Mouse (Mus musculus): ENCODE results near the gene Slc35a1. TPM values are rescaled to one million over a fixed set of nuclear protein-coding genes. Genes with fewer than 3 reads are reported as not detected.
"Not testable (repeated sequence)": the region's sequence is repeated elsewhere in the genome, so short reads cannot be mapped to it uniquely, and the experiment has no call there.

The Slc35a1 gene
- 10 to 100 TPM; 20.8 to 26.3 TPM for total RNA-seq (2021)

DNA sequence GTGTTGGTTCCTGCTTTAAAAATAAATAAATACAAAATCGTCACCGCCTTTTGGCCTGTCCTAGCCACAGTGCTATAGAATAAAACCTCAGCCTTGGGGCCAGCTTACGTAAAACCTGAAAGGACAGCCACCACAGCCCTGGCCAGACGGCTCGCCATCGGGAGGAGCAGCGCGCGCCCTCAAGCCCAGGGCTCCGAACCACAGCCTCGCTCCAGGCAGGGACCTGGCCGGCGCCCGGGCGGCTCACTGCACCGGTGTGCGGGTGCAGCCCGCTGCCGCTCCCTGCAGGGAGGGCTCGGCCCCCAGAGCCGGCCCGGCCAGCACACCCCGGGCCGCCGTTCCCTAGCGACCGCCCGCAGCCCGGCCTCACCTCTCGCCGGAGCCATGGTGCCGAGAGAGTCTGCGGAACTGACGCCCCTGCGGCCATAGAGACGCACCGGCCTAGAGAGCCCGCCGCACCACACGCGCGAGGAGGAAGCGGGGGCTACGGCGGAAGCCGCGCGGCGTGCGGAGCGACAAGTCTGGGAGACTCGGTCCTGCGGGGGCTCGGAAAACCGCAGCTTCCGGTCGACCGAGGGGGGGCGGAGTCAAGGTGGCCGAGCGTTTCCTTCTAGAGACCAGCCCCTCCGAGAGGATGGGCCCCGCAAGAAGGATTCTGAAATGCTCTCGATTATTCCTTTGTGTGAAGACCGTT is at the start of gene Slc35a1:
Slc35a1 (minus strand) TSS at position 565 of the 694 bp plus-strand sequence.
- intact Hi-C loops (cut with DNase I): loop anchor here (1.0 to 10.0 kb wide), 4 partner anchors 72 to 238 kb away; partner anchors contain the start of gene Smim8
- DNase-seq (ENCODE audit: low spot score in 2 of 2): peak; percentile 94 to 98

DNA sequence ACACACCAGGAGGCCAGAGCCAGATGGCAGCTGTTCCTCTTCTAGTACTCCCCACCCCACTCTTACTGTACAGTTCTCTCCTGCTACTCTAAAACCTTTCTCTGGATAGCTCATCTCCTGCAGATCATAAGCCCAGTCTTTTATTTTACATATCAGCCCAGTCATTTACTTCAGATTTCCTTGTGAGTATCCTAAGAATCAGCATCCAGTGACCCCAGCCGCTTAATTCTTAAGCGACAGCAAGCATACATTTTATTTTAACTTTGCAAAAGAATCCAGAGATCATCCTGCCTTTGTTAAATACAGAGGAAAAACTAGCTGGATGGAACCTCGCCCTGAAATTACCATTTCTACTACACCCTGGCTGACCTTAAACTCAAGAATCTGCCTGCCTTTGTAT is 47.2 kb upstream of the Slc35a1 start:
- no peak for DNase-seq (ENCODE audit: low spot score in 2 of 2)
- intact Hi-C loops (cut with DNase I): no loop called here

DNA sequence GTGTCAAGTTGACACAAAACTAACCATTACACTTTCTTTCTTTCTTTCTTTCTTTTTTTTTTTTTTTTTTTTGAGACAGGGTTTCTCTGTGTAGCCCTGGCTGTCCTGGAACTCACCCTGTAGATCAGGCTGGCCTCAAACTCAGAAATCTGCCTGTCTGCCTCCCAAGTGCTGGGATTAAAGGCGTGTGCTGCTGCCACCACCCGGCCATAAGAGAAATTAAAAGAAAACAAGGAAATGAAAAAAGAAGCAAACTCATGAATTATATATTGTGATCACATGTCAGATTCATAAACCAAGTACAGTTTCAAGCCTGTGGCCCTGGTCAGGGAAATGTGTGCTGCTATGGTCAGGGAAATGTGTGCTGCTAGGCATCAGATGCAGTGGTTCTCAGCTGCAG is 46.2 kb upstream of the Slc35a1 start:
- intact Hi-C loops (cut with DNase I); DNase-seq (ENCODE audit: low spot score in 2 of 2): not testable (repeated sequence)

DNA sequence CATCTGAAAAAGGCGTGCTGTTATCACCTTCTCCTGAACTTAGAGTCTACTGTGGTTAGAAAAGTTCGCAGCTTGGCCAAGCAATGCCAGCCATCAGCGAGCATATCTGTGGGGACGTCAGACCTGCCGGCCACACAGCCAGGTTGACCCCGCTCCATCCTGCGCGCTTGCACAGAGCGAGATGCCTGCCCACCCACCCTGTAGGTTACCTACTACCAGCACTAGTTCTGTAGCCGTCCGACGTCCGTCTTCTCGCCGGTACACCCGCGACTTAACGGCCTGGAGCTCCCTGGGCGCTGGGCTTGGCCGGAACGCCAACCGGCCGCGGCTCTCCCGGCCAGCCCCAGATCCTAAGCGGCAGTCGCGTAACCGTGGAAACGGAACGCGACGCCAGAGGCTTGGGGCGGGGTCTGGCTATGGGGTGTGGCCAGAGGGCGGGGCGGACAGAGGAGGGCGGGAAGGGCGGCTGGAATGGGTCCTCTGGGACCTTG is 42.7 kb upstream of the Slc35a1 start, which contains the start of gene Cfap206:
Cfap206 (minus strand) TSS at position 356 of the 491 bp plus-strand sequence.
- intact Hi-C loops (cut with DNase I): no loop called here
- DNase-seq (ENCODE audit: low spot score in 2 of 2): peak; percentile 22 to 45

DNA sequence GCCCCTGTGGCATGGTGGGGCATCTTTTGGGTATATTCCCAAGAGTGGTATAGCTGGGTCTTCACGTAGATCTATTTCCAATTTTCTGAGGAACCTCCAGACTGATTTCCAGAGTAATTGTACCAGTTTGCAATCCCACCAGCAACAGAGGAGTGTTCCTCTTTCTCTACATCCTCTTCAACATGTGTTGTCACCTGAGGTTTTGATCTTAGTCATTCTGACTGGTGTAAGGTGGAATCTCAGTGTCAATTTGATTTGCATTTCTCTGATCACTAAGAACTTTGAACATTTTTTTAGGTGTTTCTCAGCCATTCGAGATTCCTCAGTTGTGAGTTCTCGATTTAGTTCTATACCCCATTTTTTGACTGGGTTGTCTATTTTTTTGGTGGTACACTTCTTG is 38.5 kb upstream of the Slc35a1 start:
- intact Hi-C loops (cut with DNase I); DNase-seq (ENCODE audit: low spot score in 2 of 2): not testable (repeated sequence)

DNA sequence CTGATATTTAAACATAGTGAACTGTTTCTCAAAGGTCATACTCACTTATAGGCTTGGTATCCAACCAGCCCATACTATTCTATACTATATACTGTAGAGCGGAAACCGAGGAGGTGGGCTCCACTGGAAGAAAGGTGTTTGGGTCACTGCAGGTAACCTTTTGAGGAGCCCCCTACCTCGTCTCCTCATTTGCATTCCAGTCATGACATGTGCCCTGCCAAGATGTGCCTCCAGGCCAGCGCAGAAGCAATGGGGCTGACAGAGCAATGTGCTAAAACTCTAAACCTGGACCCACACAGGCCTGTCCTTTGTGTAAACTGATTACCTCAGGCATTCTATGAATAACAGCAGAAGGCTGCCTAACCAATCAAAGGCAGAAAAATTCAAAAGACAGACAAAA is 37.1 kb upstream of the Slc35a1 start:
- no peak for DNase-seq (ENCODE audit: low spot score in 2 of 2)
- intact Hi-C loops (cut with DNase I): no loop called here

DNA sequence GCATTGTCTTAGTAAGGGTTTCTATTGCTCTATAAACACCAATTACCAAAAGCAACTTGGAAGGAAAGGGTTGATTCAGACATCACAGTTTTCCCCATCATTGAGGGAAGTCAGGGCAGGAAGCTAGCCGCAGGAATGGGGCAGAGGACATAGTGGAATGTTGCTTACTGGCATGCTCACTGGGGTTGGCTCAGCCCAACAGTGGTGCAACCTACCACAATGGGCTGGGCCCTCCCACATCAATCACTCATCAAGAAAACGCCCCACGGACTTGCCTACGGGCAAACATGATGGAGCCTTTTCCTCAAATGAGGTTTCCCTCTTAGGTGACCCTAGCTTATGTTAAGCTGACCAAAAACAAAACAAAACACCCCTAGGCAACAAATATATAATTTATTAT is 35.9 kb upstream of the Slc35a1 start:
- intact Hi-C loops (cut with DNase I): no loop called here
- no peak for DNase-seq (ENCODE audit: low spot score in 2 of 2)

DNA sequence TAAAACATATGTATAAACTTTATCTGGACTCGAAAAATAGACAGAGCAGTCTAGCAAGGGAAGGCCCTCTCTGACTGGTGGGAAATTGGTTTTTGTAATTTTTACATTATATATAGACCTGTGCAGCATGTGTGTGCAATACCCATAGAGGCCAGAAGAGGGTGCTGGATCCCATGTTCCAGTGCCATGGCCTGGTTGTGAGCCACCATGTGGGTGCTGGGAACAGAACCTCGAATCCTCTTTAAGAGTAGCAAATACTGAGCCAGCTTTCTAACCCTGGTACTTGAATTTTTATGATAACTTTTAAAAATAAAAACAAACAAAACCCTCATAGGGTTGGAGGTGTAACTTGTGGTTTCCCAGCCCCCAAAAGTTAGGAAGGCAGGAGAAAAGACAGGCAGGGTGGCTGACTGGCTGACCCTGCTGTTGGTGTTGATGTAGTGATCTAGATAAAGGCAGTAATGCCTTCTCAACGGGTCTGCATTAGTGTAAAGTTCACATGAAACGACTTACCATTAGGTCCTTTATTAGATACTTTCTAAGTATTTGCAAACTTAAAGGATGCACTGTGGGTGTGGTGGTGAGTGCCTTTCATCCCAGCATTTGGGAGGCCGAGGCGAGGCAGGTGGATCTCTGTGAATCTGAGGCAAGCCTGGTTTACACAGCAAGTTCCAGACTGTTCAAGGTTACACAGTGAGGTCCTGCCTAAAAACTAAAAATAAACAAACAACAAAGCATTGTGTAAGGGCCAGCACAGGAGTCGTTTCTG is 33.1 kb upstream of the Slc35a1 start:
- intact Hi-C loops (cut with DNase I): no loop called here
- no peak for DNase-seq (ENCODE audit: low spot score in 2 of 2)

DNA sequence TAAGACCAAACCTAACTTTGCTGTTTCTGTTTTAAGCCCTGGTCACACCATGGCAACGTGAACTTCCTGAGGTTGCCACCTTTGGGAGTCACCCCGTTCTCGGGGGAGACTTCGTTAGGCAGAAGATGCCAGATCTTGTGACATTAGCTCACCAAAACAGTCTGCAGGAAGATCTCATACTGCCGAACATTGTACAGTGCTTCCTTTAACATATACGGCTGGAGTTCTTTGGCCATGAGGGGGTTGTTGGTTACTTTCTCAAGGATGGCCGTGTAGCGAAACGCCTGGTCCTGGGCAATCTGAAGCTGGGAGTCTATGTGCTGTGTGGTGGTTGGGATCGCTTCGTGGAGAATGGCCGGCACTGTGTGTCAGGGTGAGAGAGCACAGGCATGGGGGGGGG is 32.2 kb upstream of the Slc35a1 start:
- intact Hi-C loops (cut with DNase I): no loop called here
- DNase-seq (ENCODE audit: low spot score in 2 of 2): no peak

DNA sequence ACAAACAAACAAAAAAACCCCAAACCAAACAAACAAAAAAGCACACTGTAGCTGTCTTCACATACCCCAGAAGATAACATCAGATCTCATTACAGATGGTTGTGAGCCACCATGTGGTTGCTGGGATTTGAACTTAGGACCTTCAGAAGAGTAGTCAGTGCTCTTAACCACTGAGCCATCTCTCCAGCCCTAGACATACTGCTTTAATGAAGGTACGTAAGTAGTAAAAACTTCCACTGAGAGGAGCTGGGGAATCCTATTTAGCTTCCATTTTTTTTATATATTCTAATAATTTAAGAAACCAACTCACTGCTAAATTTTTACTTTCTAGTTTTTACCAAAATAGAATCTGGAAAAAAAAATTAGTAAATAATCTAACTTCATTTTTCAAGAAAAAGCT is 27.8 kb upstream of the Slc35a1 start:
- DNase-seq (ENCODE audit: low spot score in 2 of 2): no peak
- intact Hi-C loops (cut with DNase I): no loop called here

DNA sequence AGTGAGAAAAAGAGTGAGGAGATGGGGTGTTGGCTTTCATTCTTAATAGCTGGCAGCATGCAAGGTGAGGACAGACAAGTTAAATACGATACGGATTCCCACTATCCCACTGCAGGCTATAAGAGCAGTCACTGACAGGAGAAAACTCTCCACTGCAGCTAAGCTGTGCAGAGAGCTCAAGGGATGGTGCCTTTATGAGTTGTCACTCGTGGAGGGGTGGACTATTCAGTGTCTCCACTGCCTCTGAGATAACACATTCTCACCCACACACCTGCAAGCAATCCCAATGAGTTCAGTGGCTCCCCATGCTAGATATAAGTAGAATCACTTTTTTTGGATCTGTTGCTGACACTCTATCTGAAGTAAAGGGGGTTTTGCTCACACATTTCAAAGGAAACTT is 20.9 kb upstream of the Slc35a1 start:
- intact Hi-C loops (cut with DNase I): no loop called here
- no peak for DNase-seq (ENCODE audit: low spot score in 2 of 2)

DNA sequence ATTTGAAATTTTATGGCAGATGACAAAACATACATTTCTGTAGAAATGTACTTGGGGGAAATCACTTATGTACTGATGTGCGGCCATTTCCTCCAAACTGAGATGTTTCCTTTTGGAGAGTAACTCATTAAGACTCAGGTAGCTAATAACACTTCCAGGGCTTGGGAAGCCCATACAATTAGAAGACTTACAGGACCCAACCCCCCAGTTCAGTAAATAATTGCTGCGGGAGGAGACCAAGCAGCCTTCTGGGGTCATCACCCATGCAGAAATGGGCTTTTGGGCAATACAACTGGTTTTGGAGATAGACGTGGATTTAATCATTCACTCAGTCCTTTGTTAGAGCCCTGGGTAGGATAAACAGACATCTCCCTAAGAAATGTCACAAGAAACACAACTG is 20.0 kb upstream of the Slc35a1 start:
- intact Hi-C loops (cut with DNase I): no loop called here
- DNase-seq (ENCODE audit: low spot score in 2 of 2): no peak

DNA sequence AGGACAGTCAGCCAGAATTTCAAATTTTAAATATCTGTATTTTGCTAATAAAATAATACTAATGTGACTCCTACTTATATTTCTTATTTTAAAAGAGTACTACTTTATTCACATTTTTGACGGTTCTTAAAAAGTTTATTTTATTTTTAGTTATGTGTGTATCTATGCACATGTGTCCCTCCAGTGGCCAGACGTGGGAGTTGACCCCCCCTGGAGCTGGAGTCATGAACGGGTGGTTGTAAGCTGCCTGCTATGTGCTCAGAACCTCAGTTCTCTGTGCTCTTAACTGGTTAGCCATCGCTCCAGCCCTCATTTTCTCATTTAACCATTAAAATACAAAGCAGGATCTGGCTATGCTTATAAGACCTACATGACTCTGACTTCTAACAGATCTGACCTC is 15.8 kb upstream of the Slc35a1 start:
- no peak for DNase-seq (ENCODE audit: low spot score in 2 of 2)
- intact Hi-C loops (cut with DNase I): no loop called here

DNA sequence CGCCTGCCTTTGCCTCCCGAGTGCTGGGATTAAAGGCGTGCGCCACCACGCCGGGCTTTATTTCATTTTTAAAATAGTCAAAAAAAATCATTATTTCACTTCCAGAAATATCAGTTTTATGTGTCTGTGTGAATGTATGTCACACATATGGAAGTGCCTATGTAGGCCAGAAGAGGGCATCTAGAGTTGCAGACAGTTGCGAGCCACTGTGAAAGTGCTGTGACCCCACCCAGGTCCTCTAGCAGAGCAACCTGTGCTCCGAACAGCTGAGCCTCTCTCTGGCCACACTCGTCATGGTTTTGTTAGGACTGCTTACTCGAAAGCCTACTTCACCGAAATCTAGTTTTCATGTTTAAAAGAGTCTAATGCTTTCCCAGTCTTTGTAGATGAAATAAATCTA is 15.0 kb upstream of the Slc35a1 start:
- DNase-seq (ENCODE audit: low spot score in 2 of 2): no peak
- intact Hi-C loops (cut with DNase I): no loop called here

DNA sequence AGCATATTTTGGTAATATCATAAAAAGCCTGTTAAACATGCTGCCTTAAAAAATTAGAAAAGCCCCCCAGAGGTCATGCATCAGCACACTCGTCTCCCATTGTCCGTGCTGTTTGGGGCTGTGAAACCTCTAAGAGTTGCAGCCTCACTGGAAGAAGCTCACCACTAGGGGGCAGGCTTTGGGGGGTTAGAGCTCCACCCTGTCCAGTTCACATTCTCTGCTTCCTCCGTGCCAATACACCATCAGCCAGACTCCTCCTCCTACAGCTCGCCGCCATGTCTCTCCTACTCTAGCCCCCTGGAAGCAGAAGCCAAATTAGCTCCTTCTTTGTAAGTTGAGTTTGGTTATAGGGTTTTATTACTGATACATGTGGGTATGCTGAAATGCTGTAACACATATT is 14.3 kb upstream of the Slc35a1 start:
- no peak for DNase-seq (ENCODE audit: low spot score in 2 of 2)
- intact Hi-C loops (cut with DNase I): no loop called here

DNA sequence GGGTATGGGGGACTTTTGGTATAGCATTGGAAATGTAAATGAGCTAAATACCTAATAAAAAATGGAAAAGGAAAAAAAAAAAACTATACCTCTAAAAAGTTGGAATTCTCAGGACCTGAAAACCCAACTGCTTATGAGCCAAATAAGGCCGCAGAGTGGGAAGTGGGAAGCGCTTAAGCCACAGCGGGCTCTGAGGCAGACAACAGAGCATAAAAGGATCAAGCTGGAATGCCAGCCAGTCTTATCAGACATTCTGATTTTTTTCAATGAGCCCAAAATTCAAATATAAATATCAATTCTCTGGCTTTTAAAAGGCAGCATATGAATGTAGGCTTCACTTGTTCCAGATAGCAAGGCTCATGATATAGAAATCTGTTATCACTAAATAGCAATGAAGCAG is 783 bp upstream of the Slc35a1 start:
- intact Hi-C loops (cut with DNase I): loop anchor here (5.0 to 10.0 kb wide), 2 partner anchors 199 to 237 kb away; no protein-coding TSS in a partner anchor

DNA sequence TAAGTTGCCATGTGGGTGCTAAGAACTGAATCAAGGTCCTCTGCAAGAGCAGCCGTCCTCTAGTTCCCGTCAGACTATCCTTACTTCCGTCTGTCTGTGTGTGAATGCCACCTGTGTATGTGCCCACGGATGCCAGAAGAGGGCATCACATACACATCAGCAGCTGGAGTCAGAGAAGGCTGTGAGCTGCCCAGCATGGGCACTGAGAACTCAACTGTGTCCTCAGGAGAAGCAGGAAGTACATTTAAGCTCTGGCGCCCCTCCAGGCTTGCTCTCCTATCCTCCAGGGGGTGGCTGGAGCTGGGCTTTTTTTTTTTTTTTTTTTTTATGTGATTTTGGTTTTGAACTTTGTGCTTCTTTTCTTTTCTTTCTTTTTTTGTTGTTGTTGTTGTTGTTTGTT is 6.7 kb downstream of the Slc35a1 start:
- intact Hi-C loops (cut with DNase I): loop anchor here (10.0 kb wide), 1 partner anchor 244 kb away; no protein-coding TSS in a partner anchor
- no peak for DNase-seq (ENCODE audit: low spot score in 2 of 2)

More for the DNA sequence above, 783 bp upstream of the Slc35a1 start:
- no peak for DNase-seq (ENCODE audit: low spot score in 2 of 2)

DNA sequence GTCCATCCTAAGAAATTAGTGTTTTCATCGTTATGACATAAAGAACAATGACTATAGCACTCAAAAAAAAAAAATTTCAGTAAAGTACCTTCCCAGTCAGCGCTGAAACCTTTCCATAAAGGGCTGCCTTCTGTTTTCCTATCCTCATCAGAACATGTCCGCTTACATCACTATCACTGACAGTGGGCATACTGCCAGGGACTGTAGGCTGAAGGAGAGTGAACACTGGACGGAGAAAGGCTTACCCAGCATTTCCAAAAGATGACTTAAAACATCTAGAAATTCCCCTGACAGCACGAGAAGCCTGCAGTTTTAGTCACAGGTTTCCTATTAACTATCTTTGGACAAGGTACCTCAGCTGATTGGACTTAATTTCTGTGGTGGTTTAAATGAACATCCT is 13.5 kb downstream of the Slc35a1 start:
- intact Hi-C loops (cut with DNase I): no loop called here
- no peak for DNase-seq (ENCODE audit: low spot score in 2 of 2)

DNA sequence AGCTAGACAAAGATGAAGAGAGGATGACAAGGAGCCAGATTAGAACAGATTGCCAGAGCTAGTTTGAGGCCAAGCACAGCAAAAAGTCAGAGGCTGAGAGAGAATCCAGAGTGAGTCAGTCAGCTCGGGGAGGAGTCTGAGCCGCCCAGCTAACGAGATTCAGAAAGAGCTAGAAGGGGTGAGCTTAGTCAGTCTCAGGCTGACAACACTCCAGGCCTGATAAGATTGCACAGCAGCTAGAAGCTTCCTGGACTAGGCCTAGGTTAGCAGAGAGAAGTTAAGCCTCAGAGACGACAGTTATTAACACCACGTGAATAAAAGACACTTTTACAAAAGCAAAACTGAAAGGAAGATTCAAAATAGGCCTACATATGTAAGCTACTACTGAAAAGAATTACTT is 19.3 kb downstream of the Slc35a1 start:
- intact Hi-C loops (cut with DNase I): no loop called here
- DNase-seq (ENCODE audit: low spot score in 2 of 2): no peak

DNA sequence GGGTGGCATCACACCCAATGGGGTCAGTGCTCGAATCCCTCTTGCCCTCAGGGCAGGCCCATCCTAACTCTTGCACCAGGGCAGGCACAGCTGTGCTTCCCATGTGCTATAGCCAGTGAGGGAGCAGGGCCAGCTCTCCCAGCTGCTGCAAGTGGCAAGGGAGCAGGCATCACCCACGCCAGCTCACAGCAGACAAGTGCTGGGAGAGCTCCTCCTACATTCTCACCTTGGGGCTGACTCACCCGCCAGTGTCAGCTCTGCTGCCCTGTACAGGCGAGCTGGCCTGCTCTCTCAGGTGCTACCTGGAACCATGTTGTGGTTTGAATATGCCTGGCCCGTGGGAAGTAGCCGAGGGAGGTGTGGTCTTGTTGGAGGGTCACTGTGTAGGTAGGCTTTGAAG is 25.3 kb downstream of the Slc35a1 start:
- intact Hi-C loops (cut with DNase I): no loop called here
- peak; percentile 23 to 43 for DNase-seq (ENCODE audit: low spot score in 2 of 2)

DNA sequence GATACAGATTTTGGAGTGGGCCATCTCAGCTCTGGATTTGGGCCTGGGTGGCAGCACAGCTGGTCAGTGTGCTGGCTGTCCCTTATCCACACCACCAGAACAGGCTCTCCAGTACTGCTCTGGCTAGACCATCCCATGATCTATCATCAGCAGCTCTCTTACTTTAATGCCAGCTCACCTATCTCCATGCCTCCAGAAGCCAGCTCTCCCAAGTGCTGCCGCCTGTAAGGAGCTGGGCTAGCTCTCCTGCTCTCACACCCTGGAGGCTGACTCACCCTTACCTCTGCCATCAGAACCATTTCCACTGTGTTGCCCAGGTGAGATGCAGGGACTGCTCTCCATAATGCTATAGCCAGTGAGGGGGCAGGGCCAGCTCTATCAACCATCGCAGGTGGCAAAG is 25.7 kb downstream of the Slc35a1 start:
- DNase-seq (ENCODE audit: low spot score in 2 of 2): no peak
- intact Hi-C loops (cut with DNase I): no loop called here

Data from left cerebral cortex, postnatal 36 days (tissue).